Mouse (Mus musculus) intestine, postnatal 0 days (tissue): ENCODE results near the gene Dnah11. TPM values are rescaled to one million over a fixed set of nuclear protein-coding genes. Genes with fewer than 3 reads are reported as not detected.

Experiments used
- ATAC-seq: fragments of 200-750 bp; cut with Nextera tagmentation; 2 replicates; pipeline ENCODE4 v1.8.0; 2017; ENCODE audit warnings: mild to moderate bottlenecking, moderate TSS enrichment, moderate library complexity
- H3K27ac ChIP-seq: fragments of 300-500 bp; sonication (generic); 2 replicates; pipeline ENCODE4 v1.5.1; 2014; ENCODE audit warnings: mild to moderate bottlenecking, low read depth, low read length, moderate library complexity
- H3K27me3 ChIP-seq: fragments of 300-500 bp; sonication (generic); replicated peaks from 2 replicates; pipeline ENCODE4 v1.6.1; 2014; ENCODE audit warnings: low read length, mixed read lengths; ENCODE audit not compliant: control insufficient read depth, insufficient read depth
- H3K36me3 ChIP-seq: fragments of 300-500 bp; sonication (generic); 2 replicates; pipeline ENCODE4 v1.6.1; 2014; ENCODE audit warnings: mild to moderate bottlenecking, moderate library complexity; ENCODE audit not compliant: control insufficient read depth, insufficient read depth
- H3K4me1 ChIP-seq: fragments of 300-500 bp; sonication (generic); replicated peaks from 2 replicates; pipeline ENCODE4 v1.6.1; 2014; ENCODE audit warnings: antibody characterized with exemption, low read length, mixed read lengths; ENCODE audit not compliant: control insufficient read depth, insufficient read depth
- H3K4me2 ChIP-seq: fragments of 300-500 bp; sonication (generic); replicated peaks from 2 replicates; pipeline ENCODE4 v1.6.1; 2014; ENCODE audit warnings: low read depth, mild to moderate bottlenecking, moderate library complexity
- H3K4me3 ChIP-seq: fragments of 300-500 bp; sonication (generic); 2 replicates; pipeline ENCODE4 v1.5.1; 2014; ENCODE audit warnings: low read depth, low read length
- H3K9ac ChIP-seq: fragments of 300-500 bp; sonication (generic); 2 replicates; pipeline ENCODE4 v1.6.1; 2014; ENCODE audit warnings: mild to moderate bottlenecking, low read depth, low read length
- H3K9me3 ChIP-seq: fragments of 300-500 bp; sonication (generic); 2 replicates; pipeline ENCODE4 v1.6.1; 2016; ENCODE audit warnings: mixed run types; ENCODE audit not compliant: control insufficient read depth
- CTCF ChIP-seq: sonication (generic); IDR thresholded peaks from 2 replicates; pipeline ENCODE4 v1.5.1; 2016; ENCODE audit warnings: low read depth, mild to moderate bottlenecking, control low read depth, antibody characterized with exemption, moderate library complexity
- WGBS: fragments of 180-500 bp; shearing (Covaris S2); extraction: QIAGEN DNeasy Blood & Tissue Kit; methylation state at CpG from one replicate; pipeline ENCODE4 v1.1.7; 2014; 5-methylcytosine and 5-hydroxymethylcytosine counted together
- polyA plus RNA-seq: library from polyadenylated mRNA; unstranded; fragments of >200 nt; fragmentation: Nextera tagmentation; extraction: Ambion mirVana; gene quantifications from 2 replicates; pipeline ENCODE4 v1.2.1, GENCODE M21; 2015

The Dnah11 gene
- polyA plus RNA-seq, 1 experiment from 2014 or later = 0.01 TPM

GRCm38 (mm10) chr12:117867708-117868564 is 330.9 kb downstream of the Dnah11 start:
- 85% methylated on average over 4 of the region's 4 CpGs for WGBS
- no peak for TF ChIP-seq CTCF
- Histone ChIP-seq H3K36me3 (peaks cover 11% of the 10 kb centered on the region; the same call in 1 of the 2 replicates), H3K4me2 (no peak overlapping the region), H3K4me1 (no peaks in the 10 kb centered on the region), H3K4me3 (no peak overlapping the region), H3K9me3 (no peaks in the 10 kb centered on the region), H3K27me3 (no peaks in the 10 kb centered on the region), H3K9ac (no peak overlapping the region), H3K27ac (no peak overlapping the region)
- no peak for ATAC-seq

GRCm38 (mm10) chr12:117862655-117863054 is 336.2 kb downstream of the Dnah11 start:
- Histone ChIP-seq H3K9me3 (no peaks in the 10 kb centered on the region), H3K4me3 (no peak overlapping the region), H3K27ac (no peak overlapping the region), H3K4me1 (no peaks in the 10 kb centered on the region), H3K36me3 (no peaks in the 10 kb centered on the region), H3K9ac (no peak overlapping the region), H3K4me2 (no peak overlapping the region), H3K27me3 (no peaks in the 10 kb centered on the region)
- 77% methylated on average over 5 of the region's 5 CpGs for WGBS
- TF ChIP-seq CTCF = no peak
- no peak for ATAC-seq

GRCm38 (mm10) chr12:117861249-117861648 is 337.6 kb downstream of the Dnah11 start:
- TF ChIP-seq CTCF = no peak
- no peak overlapping the region for H3K27ac ChIP-seq
- H3K27me3 ChIP-seq = no peaks in the 10 kb centered on the region
- ATAC-seq = no peak
- no peaks in the 10 kb centered on the region for H3K9me3 ChIP-seq
- no peaks in the 10 kb centered on the region for H3K36me3 ChIP-seq
- no peaks in the 10 kb centered on the region for H3K4me1 ChIP-seq
- H3K9ac ChIP-seq = no peak overlapping the region
- H3K4me2 ChIP-seq = no peak overlapping the region
- H3K4me3 ChIP-seq = no peak overlapping the region
- 63% methylated on average over 3 of the region's 3 CpGs for whole genome bisulfite sequencing

- no peaks in the 10 kb centered on the region for H3K4me1 ChIP-seq
- H3K36me3 ChIP-seq = no peaks in the 10 kb centered on the region
- no peaks in the 10 kb centered on the region for H3K27me3 ChIP-seq
- H3K4me2 ChIP-seq = no peak overlapping the region
- H3K4me3 ChIP-seq = no peak overlapping the region
- WGBS = 66% methylated on average over 7 of the region's 7 CpGs
- no peaks in the 10 kb centered on the region for H3K9me3 ChIP-seq
- no peak overlapping the region for H3K9ac ChIP-seq
- no peak for ATAC-seq
- TF ChIP-seq CTCF = no peak
- H3K27ac ChIP-seq = no peak overlapping the region
These were observed 338.0 kb downstream of the Dnah11 start for GRCm38 (mm10) chr12:117860840-117861239.

GRCm38 (mm10) chr12:117857884-117858283 is 341.0 kb downstream of the Dnah11 start:
- WGBS = 75% methylated on average over 6 of the region's 6 CpGs
- no peaks in the 10 kb centered on the region for H3K27me3 ChIP-seq
- H3K36me3 ChIP-seq = no peaks in the 10 kb centered on the region
- H3K27ac ChIP-seq = no peak overlapping the region
- no peaks in the 10 kb centered on the region for H3K4me1 ChIP-seq
- no peaks in the 10 kb centered on the region for H3K9me3 ChIP-seq
- H3K9ac ChIP-seq = no peak overlapping the region
- H3K4me2 ChIP-seq = no peak overlapping the region
- H3K4me3 ChIP-seq = no peak overlapping the region
- no peak for ATAC-seq
- no peak for TF ChIP-seq CTCF

- no peak for TF ChIP-seq CTCF
- no peaks in the 10 kb centered on the region for H3K4me1 ChIP-seq
- H3K4me3 ChIP-seq = no peak overlapping the region
- H3K9me3 ChIP-seq = no peaks in the 10 kb centered on the region
- no peak overlapping the region for H3K9ac ChIP-seq
- 71% methylated on average over 9 of the region's 9 CpGs for WGBS
- no peak overlapping the region for H3K27ac ChIP-seq
- ATAC-seq = no peak
- H3K4me2 ChIP-seq = no peak overlapping the region
- H3K27me3 ChIP-seq = no peaks in the 10 kb centered on the region
- no peaks in the 10 kb centered on the region for H3K36me3 ChIP-seq
These were observed 341.8 kb downstream of the Dnah11 start for GRCm38 (mm10) chr12:117857023-117857422.
